Mouse (Mus musculus) ES-E14 (cell line): ENCODE results near the gene Trim62.

Experiments
- CHD2 ChIP-seq: IDR thresholded peaks from 2 replicates; pipeline ENCODE4 v1.6.1; 2014; ENCODE audit warnings: mild to moderate bottlenecking, low read depth, low read length, inconsistent platforms
- ZNF384 ChIP-seq: IDR thresholded peaks from 2 replicates; pipeline ENCODE4 v1.6.1; 2012; ENCODE audit warnings: low read depth, low read length, inconsistent platforms

- TF ChIP-seq ZNF384 (no peak), CHD2 (no peak)
Observed at GRCm38 (mm10) chr4:128909378-128909831, 26.0 kb downstream of the Trim62 start.
